Mouse (Mus musculus) forebrain, postnatal 0 days (tissue): ENCODE data around the gene Vtcn1. TPM values are rescaled to one million over a fixed set of nuclear protein-coding genes. Genes with fewer than 3 reads are reported as not detected.

Experiments used
- ATAC-seq: fragments of 200-750 bp; cut with Nextera tagmentation; 2 replicates; pipeline ENCODE4 v1.8.0; 2017; ENCODE audit warnings: mild to moderate bottlenecking, moderate library complexity
- DNase-seq: peaks from one replicate; pipeline ENCODE4 v3.0.0-alpha.2; 2015
- H3K27ac ChIP-seq: fragments of 300-500 bp; sonication (generic); 2 replicates; pipeline ENCODE4 v1.5.1; 2014; ENCODE audit warnings: low read depth, mild to moderate bottlenecking, antibody characterized with exemption, low read length, moderate library complexity, mixed read lengths
- H3K27me3 ChIP-seq: fragments of 300-500 bp; sonication (generic); 2 replicates; pipeline ENCODE4 v1.6.1; 2014; ENCODE audit warnings: mild to moderate bottlenecking, low read length, mixed read lengths; ENCODE audit not compliant: insufficient read depth
- H3K36me3 ChIP-seq: fragments of 300-500 bp; sonication (generic); 2 replicates; pipeline ENCODE4 v1.6.1; 2014; ENCODE audit warnings: mild to moderate bottlenecking, moderate library complexity; ENCODE audit not compliant: insufficient read depth
- H3K4me1 ChIP-seq: fragments of 300-500 bp; sonication (generic); 2 replicates; pipeline ENCODE4 v1.6.1; 2014; ENCODE audit warnings: antibody characterized with exemption; ENCODE audit not compliant: insufficient read depth
- H3K4me2 ChIP-seq: fragments of 300-500 bp; sonication (generic); 2 replicates; pipeline ENCODE4 v1.6.1; 2014; ENCODE audit warnings: low read depth, mild to moderate bottlenecking, moderate library complexity
- H3K4me3 ChIP-seq: fragments of 300-500 bp; sonication (generic); 2 replicates; pipeline ENCODE4 v1.5.1; 2014; ENCODE audit warnings: low read depth, low read length, mixed read lengths
- H3K9ac ChIP-seq: fragments of 300-500 bp; sonication (generic); 2 replicates; pipeline ENCODE4 v1.6.1; 2014; ENCODE audit warnings: mild to moderate bottlenecking
- H3K9me3 ChIP-seq: fragments of 300-500 bp; sonication (generic); 2 replicates; pipeline ENCODE4 v1.6.1; 2016; ENCODE audit warnings: low read length
- CTCF ChIP-seq: sonication (generic); IDR thresholded peaks from 2 replicates; pipeline ENCODE4 v1.5.1; 2016; ENCODE audit warnings: antibody characterized with exemption, control low read depth, low read depth
- WGBS: fragments of 180-500 bp; shearing (Covaris S2); extraction: QIAGEN DNeasy Blood & Tissue Kit; methylation state at CpG from one replicate; pipeline ENCODE4 v1.1.7; 2014; 5-methylcytosine and 5-hydroxymethylcytosine counted together
- polyA plus RNA-seq: library from polyadenylated mRNA; unstranded; fragments of >200 nt; fragmentation: Nextera tagmentation; extraction: Ambion mirVana; gene quantifications from 2 replicates; pipeline ENCODE4 v1.2.1, GENCODE M21; 2015
- total RNA-seq: library from RNA; depleted of rRNA; stranded (reverse); fragments of >200 nt; gene quantifications from 2 replicates; pipeline ENCODE4 v1.2.3, GENCODE M21; 2014

Vtcn1 gene
- total and polyA plus RNA-seq, 2 experiments from 2014 or later: not detected

GRCm38 (mm10) chr3:100916844-100917243 is 91.6 kb downstream of the Vtcn1 start:
- no peak overlapping the region for H3K4me2 ChIP-seq
- TF ChIP-seq CTCF: peak; percentile 68
- H3K27me3 ChIP-seq: peaks cover 4% of the 10 kb centered on the region; the same call in 1 of the 2 replicates
- no peaks in the 10 kb centered on the region for H3K36me3 ChIP-seq
- DNase-seq (peak; percentile 70), ATAC-seq (peak; percentile 32; the same call in 1 of the 2 replicates)
- 19% methylated on average over 7 of the region's 7 CpGs for WGBS
- H3K9me3 ChIP-seq: no peaks in the 10 kb centered on the region
- no peak overlapping the region for H3K4me3 ChIP-seq
- H3K4me1 ChIP-seq: 0 out of 2 replicates have a peak, but pooled peaks cover 5% of the 10 kb centered on the region
- H3K9ac ChIP-seq: no peak overlapping the region
- H3K27ac ChIP-seq: no peak overlapping the region

GRCm38 (mm10) chr3:100920611-100921140 is 95.4 kb downstream of the Vtcn1 start:
- H3K27ac ChIP-seq: no peak overlapping the region
- no peak overlapping the region for H3K4me3 ChIP-seq
- no peaks in the 10 kb centered on the region for H3K36me3 ChIP-seq
- no peak overlapping the region for H3K9ac ChIP-seq
- peaks cover 4% of the 10 kb centered on the region; the same call in 1 of the 2 replicates for H3K27me3 ChIP-seq
- no peak overlapping the region for H3K4me2 ChIP-seq
- WGBS: 85% methylated on average over 9 of the region's 9 CpGs
- H3K9me3 ChIP-seq: no peaks in the 10 kb centered on the region
- ATAC-seq: no peak
- peaks cover 21% of the 10 kb centered on the region; the same call in 1 of the 2 replicates for H3K4me1 ChIP-seq
- no peak for DNase-seq
- TF ChIP-seq CTCF: no peak

- WGBS: under 1% methylated on average over 39 of the region's 39 CpGs
- peak within 1 kb of the TSS; percentile 57 for H3K4me3 ChIP-seq
Measured at GRCm38 (mm10) chr3:100921825-100922505, 96.7 kb downstream of the Vtcn1 start, which contains the start of gene Trim45. Trim45 (plus strand) TSS chr3:100922202.

GRCm38 (mm10) chr3:100922506-100923375 is 97.5 kb downstream of the Vtcn1 start:
- Histone ChIP-seq H3K27ac (peak overlapping the region; percentile 82), H3K9me3 (no peaks in the 10 kb centered on the region), H3K9ac (peak overlapping the region; percentile 74), H3K27me3 (peaks cover 4% of the 10 kb centered on the region; the same call in 1 of the 2 replicates), H3K36me3 (no peaks in the 10 kb centered on the region), H3K4me1 (peaks cover 21% of the 10 kb centered on the region; the same call in 1 of the 2 replicates), H3K4me3 (peak overlapping the region; percentile 57), H3K4me2 (peak overlapping the region; percentile 70)
- no peak for DNase-seq
- WGBS: 32% methylated on average over 27 of the region's 28 CpGs
- no peak for TF ChIP-seq CTCF
- peak; percentile 42 for ATAC-seq

More at GRCm38 (mm10) chr3:100921825-100922505, 96.7 kb downstream of the Vtcn1 start, which contains the start of gene Trim45:
- Histone ChIP-seq H3K27me3 (peaks cover 4% of the 10 kb centered on the region; the same call in 1 of the 2 replicates), H3K9ac (peak within 1 kb of the TSS; percentile 74), H3K27ac (peak within 1 kb of the TSS; percentile 82), H3K36me3 (no peaks in the 10 kb centered on the region), H3K4me2 (peak within 1 kb of the TSS; percentile 70), H3K9me3 (no peaks in the 10 kb centered on the region), H3K4me1 (peaks cover 21% of the 10 kb centered on the region; the same call in 1 of the 2 replicates)
- no peak for TF ChIP-seq CTCF
- peak; percentile 97 for ATAC-seq
- DNase-seq: peak; percentile 99

GRCm38 (mm10) chr3:100924065-100924732 is 98.9 kb downstream of the Vtcn1 start:
- no peak overlapping the region for H3K4me2 ChIP-seq
- H3K36me3 ChIP-seq: peaks cover 10% of the 10 kb centered on the region

GRCm38 (mm10) chr3:100925176-100925575 is 99.9 kb downstream of the Vtcn1 start:
- no peak for ATAC-seq
- no peak for TF ChIP-seq CTCF
- H3K27ac ChIP-seq: no peak overlapping the region
- H3K27me3 ChIP-seq: no peaks in the 10 kb centered on the region
- peaks cover 15% of the 10 kb centered on the region for H3K36me3 ChIP-seq
- no peak overlapping the region for H3K4me3 ChIP-seq
- DNase-seq: no peak
- WGBS: 85% methylated on average over 16 of the region's 16 CpGs
- no peak overlapping the region for H3K9ac ChIP-seq
- H3K4me2 ChIP-seq: no peak overlapping the region
- no peaks in the 10 kb centered on the region for H3K9me3 ChIP-seq
- H3K4me1 ChIP-seq: peaks cover 21% of the 10 kb centered on the region; the same call in 1 of the 2 replicates

More at GRCm38 (mm10) chr3:100924065-100924732, 98.9 kb downstream of the Vtcn1 start:
- no peak overlapping the region for H3K4me3 ChIP-seq
- no peak overlapping the region for H3K9ac ChIP-seq
- H3K9me3 ChIP-seq: no peaks in the 10 kb centered on the region
- no peaks in the 10 kb centered on the region for H3K27me3 ChIP-seq
- WGBS: 51% methylated on average over 6 of the region's 6 CpGs
- TF ChIP-seq CTCF: no peak
- DNase-seq: peak; percentile 58
- no peak for ATAC-seq
- H3K4me1 ChIP-seq: peaks cover 21% of the 10 kb centered on the region; the same call in 1 of the 2 replicates
- H3K27ac ChIP-seq: 0 out of 2 replicates have a peak overlapping the region, but pooled peaks have one; percentile 4
